Mouse (Mus musculus) testis, adult 2 months (tissue): ENCODE measurements at regions not wholly inside any gene's neighbourhood (a gene's known extent, or its start where the extent isn't known, plus 50 kb on each side); places are given as distances from the start of the nearest gene placed in this dataset.

Experiments used
- H3K27ac ChIP-seq: fragments of 200-500 bp; 2 replicates; pipeline ENCODE4 v1.5.1; 2012; ENCODE audit warnings: low read depth, low read length; ENCODE audit not compliant: control insufficient read depth, insufficient read depth
- H3K27me3 ChIP-seq: fragments of 200-500 bp; 2 replicates; pipeline ENCODE4 v1.6.1; 2012; ENCODE audit warnings: mild to moderate bottlenecking, low read length, moderate library complexity; ENCODE audit not compliant: control insufficient read depth, insufficient read depth
- H3K36me3 ChIP-seq: fragments of 200-500 bp; 2 replicates; pipeline ENCODE4 v1.6.1; 2012; ENCODE audit warnings: mild to moderate bottlenecking, low read length; ENCODE audit not compliant: control insufficient read depth, insufficient read depth
- H3K4me1 ChIP-seq: fragments of 200-500 bp; 2 replicates; pipeline ENCODE4 v1.6.1; 2012; ENCODE audit warnings: low read length; ENCODE audit not compliant: control insufficient read depth, insufficient read depth
- H3K4me3 ChIP-seq: fragments of 200-500 bp; 2 replicates; pipeline ENCODE4 v1.5.1; 2012; ENCODE audit warnings: low read depth, mild to moderate bottlenecking, low read length, moderate library complexity, mixed read lengths; ENCODE audit not compliant: control insufficient read depth
- CTCF ChIP-seq: fragments of 200-500 bp; IDR thresholded peaks from 2 replicates; pipeline ENCODE4 v1.5.1; 2012; ENCODE audit warnings: low read depth, mild to moderate bottlenecking, inconsistent platforms, low read length, moderate library complexity; ENCODE audit not compliant: control insufficient read depth, insufficient read depth, insufficient replicate concordance
- POLR2A ChIP-seq: fragments of 200-500 bp; IDR thresholded peaks from 2 replicates; pipeline ENCODE4 v1.6.1; 2012; ENCODE audit warnings: low read depth, mild to moderate bottlenecking, inconsistent platforms, low read length, moderate library complexity; ENCODE audit not compliant: control insufficient read depth

DNA sequence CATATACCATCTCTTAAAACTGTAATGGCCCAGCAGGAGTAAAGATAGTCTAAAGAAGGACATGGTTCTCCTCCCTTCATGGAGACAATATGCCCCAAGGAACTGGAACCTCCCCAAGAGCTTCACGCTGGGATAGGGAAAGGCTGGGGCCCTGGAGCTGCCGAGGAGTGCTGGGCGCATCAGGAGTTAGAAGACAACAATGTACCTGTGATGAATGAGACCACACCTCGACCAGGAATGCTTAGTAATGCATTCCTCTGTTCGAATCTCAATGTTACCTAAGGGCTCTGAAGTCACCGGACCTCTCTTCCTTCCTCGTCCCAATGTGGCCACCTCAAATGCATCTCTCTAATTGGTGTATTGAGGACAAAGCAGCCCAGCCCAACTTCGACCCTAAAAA is 175.4 kb upstream of the Fbxo11 start:
- Histone ChIP-seq H3K27me3 (no peaks in the 10 kb centered on the region), H3K27ac (no peak overlapping the region), H3K36me3 (no peaks in the 10 kb centered on the region), H3K4me1 (no peaks in the 10 kb centered on the region), H3K4me3 (no peak overlapping the region)
- no peak for TF ChIP-seq CTCF
- no peak for TF ChIP-seq POLR2A

DNA sequence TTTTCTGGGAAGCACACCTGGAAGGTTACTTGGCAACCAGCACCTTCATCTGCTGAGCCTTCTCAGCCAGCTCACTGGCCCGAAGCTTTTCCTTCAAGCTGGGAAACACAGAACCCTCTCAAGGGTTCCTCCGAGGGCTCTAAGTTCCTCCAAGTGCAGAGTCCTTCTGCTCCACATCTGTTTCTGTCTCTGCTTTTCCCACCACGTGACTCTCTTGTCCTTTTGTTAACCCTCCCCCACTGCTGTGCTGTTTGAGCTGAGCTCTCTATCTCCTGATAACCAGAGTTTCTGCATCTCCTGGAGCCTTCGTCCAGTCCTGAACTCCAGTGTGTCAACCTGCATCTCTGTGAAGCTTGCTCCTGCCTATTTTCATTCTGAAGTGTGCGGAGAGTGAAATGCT is 183.5 kb upstream of the Fbxo11 start:
- no peaks in the 10 kb centered on the region for H3K36me3 ChIP-seq
- TF ChIP-seq CTCF (no peak), POLR2A (no peak)
- H3K27ac ChIP-seq, result no peak overlapping the region
- peaks cover 3% of the 10 kb centered on the region; the same call in 1 of the 2 replicates for H3K27me3 ChIP-seq
- H3K4me3 ChIP-seq, result no peak overlapping the region
- peaks cover 4% of the 10 kb centered on the region for H3K4me1 ChIP-seq

DNA sequence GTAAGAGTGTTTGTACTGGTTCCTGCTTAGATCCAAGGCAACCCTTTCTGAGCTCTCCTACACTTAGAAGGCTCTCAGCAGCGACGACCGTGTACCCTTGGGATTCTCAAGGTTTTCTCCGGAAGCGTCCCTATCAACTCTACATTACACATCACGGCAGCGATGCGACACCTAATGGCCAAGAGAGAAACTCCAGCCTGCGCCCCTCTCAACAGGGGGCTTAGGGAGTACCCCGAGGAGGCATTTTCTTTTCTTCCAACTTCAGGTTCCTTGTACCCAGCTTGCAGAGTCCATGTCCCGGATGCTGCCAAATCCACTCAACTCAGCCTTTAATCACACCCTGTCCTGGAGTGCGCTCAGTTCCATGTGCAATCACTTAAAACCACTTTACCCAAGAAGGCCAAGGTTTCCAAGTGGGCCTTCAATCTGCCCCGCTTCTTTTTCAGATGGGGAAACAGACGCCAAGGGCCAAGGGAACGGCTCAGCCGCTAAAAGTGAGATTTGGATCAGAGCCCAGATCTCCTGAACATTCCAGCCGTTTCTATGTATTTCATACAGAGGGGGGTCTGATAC is 186.9 kb upstream of the Fbxo11 start:
- Histone ChIP-seq H3K27me3 (peaks cover 3% of the 10 kb centered on the region; the same call in 1 of the 2 replicates), H3K4me1 (peaks cover 10% of the 10 kb centered on the region), H3K36me3 (no peaks in the 10 kb centered on the region), H3K4me3 (peak overlapping the region; percentile 46), H3K27ac (no peak overlapping the region)
- TF ChIP-seq CTCF (peak; percentile 61), POLR2A (no peak)

DNA sequence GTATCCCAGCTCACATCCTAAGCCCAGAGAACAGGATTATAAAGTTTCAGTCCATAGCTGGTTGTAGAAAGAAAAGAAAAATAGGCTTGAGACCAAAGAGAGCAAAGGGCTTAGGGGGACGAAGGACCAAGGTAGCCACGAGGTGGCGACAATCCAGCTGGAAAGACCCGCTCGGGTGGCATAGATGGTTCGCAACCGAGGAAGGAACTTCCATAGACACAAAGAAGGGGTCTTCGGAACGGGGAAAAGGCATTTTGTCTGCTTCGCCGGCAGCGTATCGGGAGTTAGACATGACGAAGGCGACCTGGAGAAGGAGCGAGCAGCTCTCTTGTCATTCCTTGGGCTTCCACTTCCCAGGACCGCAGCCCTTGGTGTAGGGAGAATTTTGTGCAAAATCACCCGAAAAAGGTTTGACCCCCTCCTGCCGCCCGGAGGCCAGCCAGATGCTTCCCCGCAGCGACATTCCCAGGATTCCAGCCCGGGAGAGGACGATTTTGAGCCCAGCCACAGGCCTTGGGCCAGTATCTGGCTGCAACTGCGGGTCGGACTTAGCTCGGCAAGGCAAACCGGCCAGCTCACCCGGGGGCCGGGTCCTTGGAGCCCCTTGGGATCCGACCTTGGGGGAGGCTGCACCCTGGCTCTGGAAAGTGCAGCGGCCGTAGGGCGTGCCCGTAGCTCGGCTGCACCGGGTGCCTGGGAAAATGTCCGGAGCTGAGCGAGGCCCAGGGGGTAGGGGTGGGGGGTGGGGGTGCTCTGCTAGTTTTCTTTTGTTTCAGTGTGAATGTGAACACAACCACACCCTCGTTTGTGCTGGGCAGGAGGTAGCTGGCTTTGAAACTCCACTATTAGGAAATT is 184.5 kb upstream of the Foxn2 start:
- H3K27ac ChIP-seq, result peak overlapping the region; percentile 59
- peak; percentile 58; the same call in 1 of the 2 replicates for TF ChIP-seq CTCF
- no peak for TF ChIP-seq POLR2A
- H3K27me3 ChIP-seq, result peaks cover 3% of the 10 kb centered on the region; the same call in 1 of the 2 replicates
- H3K36me3 ChIP-seq, result no peaks in the 10 kb centered on the region
- peaks cover 10% of the 10 kb centered on the region for H3K4me1 ChIP-seq
- H3K4me3 ChIP-seq, result peak overlapping the region; percentile 69

DNA sequence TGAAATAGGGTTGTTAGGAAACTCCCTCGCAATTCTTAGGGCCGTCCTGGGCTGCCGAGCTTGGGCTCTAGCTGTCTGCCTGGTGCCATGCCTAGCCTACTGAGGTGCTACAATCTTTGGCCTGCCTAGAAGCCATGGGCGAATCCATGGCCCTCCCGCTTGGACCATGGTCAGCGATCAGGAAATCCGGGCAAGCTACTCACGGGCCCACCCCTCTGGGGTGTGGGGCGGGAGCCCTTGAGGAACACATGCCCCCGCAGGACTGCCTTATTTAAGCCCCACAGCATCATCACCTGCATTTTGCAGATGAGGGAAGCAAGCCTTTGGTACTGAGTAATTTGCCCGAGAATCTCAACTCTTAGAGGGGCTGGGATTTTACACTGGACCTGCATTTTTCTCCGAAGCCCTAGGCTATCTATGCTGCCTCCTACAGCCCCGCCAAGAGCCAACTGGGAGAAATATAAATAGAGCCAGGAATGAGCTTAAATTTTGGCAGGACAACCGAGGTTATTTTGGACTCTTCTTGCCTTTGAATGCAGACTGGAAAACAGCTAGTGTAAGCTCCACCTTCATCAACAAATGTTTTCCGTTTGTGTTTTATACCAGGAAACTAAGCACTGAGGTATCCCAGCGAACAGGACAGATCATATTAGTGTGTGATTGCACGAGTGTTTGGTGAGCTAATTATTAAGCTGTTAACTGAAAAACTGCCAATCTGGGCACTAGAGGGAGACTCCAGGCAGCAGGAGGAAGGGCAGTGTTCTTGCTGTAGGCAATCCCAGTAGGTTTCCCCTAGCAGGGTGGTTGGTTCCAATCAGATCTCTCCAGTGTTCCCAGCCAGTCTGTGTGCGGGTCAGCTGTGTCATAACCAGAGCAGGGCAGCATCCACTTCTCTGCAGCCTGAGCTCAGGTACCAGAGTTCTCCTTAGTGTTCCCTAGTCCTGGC is 183.6 kb upstream of the Foxn2 start:
- TF ChIP-seq POLR2A (no peak), CTCF (no peak)

DNA sequence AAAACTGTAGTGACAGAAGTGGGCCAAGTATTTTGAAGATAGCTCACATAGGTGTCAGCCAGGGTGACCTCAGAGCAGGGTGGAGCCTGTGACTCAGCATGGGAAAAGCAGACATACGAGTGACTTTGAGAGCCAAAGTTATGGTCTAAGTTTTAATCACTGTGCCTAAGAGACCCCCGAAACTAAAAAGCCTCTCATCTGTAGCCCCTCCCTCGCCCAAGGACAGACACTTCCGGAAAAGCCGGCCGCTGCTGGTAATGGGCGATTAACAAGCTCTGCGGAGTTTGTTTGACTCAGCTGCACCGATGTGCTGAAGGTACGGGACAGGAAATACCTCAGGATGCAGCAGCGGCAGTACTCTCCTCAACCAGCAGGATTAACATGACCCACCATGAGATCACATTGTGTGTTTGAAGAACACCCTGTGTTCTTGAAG is 182.1 kb upstream of the Foxn2 start:
- no peaks in the 10 kb centered on the region for H3K36me3 ChIP-seq
- no peaks in the 10 kb centered on the region for H3K27me3 ChIP-seq
- no peak overlapping the region for H3K4me3 ChIP-seq
- TF ChIP-seq CTCF (no peak), POLR2A (no peak)
- H3K27ac ChIP-seq, result no peak overlapping the region
- peaks cover 6% of the 10 kb centered on the region for H3K4me1 ChIP-seq

More for the DNA sequence above, 183.6 kb upstream of the Foxn2 start:
- peak overlapping the region; percentile 54 for H3K27ac ChIP-seq
- H3K4me3 ChIP-seq, result peak overlapping the region; percentile 12; the same call in 1 of the 2 replicates
- no peaks in the 10 kb centered on the region for H3K36me3 ChIP-seq
- H3K4me1 ChIP-seq, result peaks cover 10% of the 10 kb centered on the region
- peaks cover 3% of the 10 kb centered on the region; the same call in 1 of the 2 replicates for H3K27me3 ChIP-seq
